Mouse (Mus musculus): ENCODE measurements around the gene Antxr2. TPM values are rescaled to one million over a fixed set of nuclear protein-coding genes. Genes with fewer than 3 reads are reported as not detected.

The Antxr2 gene
- 11.3 and 19.2 TPM in 2 replicates for polyA plus RNA-seq (2012; rRNA removed; ENCODE audit: low replicate concordance)

GRCm38 (mm10) chr5:98030902-98031641 lies at the start of gene Antxr2:
Gene Antxr2, minus strand, starts transcription at chr5:98031043.

Other genes starting within 250 kb of the Antxr2 start
- 1.2 and 1.8 TPM in 2 replicates for gene Prdm8, start 136.2 kb upstream of the Antxr2 start, polyA plus RNA-seq (2012; rRNA removed; ENCODE audit: low replicate concordance)
- not detected in 2 replicates for gene Fgf5, start 223.1 kb upstream of the Antxr2 start, polyA plus RNA-seq (2012; rRNA removed; ENCODE audit: low replicate concordance)